Mouse (Mus musculus): ENCODE data around the gene Adad1.

Gene Adad1

DNA sequence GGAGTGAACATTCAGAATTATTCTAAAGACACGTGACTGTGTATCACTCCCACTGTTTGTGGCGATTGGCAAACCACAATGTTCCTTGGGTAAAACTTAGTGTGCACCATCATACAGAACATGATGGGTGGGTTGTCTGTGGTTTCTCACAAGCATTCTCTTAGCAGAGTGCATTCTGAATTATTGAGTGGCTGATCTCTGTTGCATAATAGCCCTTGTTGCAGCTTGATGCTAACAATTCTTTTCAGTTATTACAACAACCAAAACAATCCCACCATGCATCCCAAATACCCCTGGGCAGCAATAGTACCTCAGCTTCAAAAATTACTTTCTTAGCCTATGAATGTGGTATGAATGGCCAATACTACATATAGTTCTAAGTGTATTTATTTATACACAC lies 106.0 kb downstream of the Adad1 start:
- in situ Hi-C loops (cut with MseI, MboI), result no loop called here

Data from mouse trophoblast stem cell (cell line).